Mouse (Mus musculus) layer of hippocampus, postnatal 36 days (tissue): ENCODE measurements around the gene Olfr368. TPM values are rescaled to one million over a fixed set of nuclear protein-coding genes. Genes with fewer than 3 reads are reported as not detected.

ENCODE experiments used
- DNase-seq, 2 experiments: peaks; one replicate each; pipeline ENCODE4 v3.0.0; 2022
- total RNA-seq, 2 experiments: library from RNA; stranded (reverse); gene quantifications; 2 replicates each; pipeline ENCODE4 v1.2.3; 2021

Olfr368 gene
- not detected for total RNA-seq

- no peak for DNase-seq
Measured at GRCm38 (mm10) chr2:37326215-37326614, at the start of gene Olfr368. Gene Olfr368 (plus strand): TSS chr2:37326515.

GRCm38 (mm10) chr2:37333321-37333720 lies 7.0 kb downstream of the Olfr368 start:
- no peak for DNase-seq

- peak in 1 of 2 experiments; percentile 53 for DNase-seq
Measured at GRCm38 (mm10) chr2:37338497-37339187, 12.3 kb downstream of the Olfr368 start.

GRCm38 (mm10) chr2:37351671-37352070 lies 25.4 kb downstream of the Olfr368 start:
- DNase-seq, result peak in 1 of 2 experiments; percentile 26

GRCm38 (mm10) chr2:37355571-37355970 lies 29.3 kb downstream of the Olfr368 start:
- DNase-seq, result no peak

- peak; percentile 87 to 88 for DNase-seq
Measured at GRCm38 (mm10) chr2:37358633-37359540, 32.6 kb downstream of the Olfr368 start, which contains the start of gene Pdcl. Gene Pdcl (minus strand): TSS chr2:37359332.

GRCm38 (mm10) chr2:37359908-37360307 lies 33.6 kb downstream of the Olfr368 start:
- DNase-seq, result no peak

- DNase-seq, result no peak
Measured at GRCm38 (mm10) chr2:37370651-37371050, 44.3 kb downstream of the Olfr368 start.

- no peak for DNase-seq
Measured at GRCm38 (mm10) chr2:37376018-37376417, 49.7 kb downstream of the Olfr368 start.

GRCm38 (mm10) chr2:37380189-37380588 lies 53.9 kb downstream of the Olfr368 start:
- DNase-seq, result peak; percentile 18 to 50

Other genes with a start within 250 kb of the Olfr368 start
- not detected for gene Olfr361, start 237.2 kb upstream of the Olfr368 start, total RNA-seq
- gene Olfr362, start 208.6 kb upstream of the Olfr368 start, total RNA-seq, result not detected
- gene Olfr364-ps1, start 187.2 kb upstream of the Olfr368 start, total RNA-seq, result not detected
- gene Olfr365, start 138.3 kb upstream of the Olfr368 start, total RNA-seq, result not detected
- not detected for gene Olfr366, start 114.9 kb upstream of the Olfr368 start, total RNA-seq
- gene Pdcl, start 32.8 kb downstream of the Olfr368 start, total RNA-seq, result 10 to 100 TPM; 27.9 to 29.2 TPM
- gene Rc3h2, start 96.4 kb downstream of the Olfr368 start, total RNA-seq, result 10 to 100 TPM; 84.1 to 93.5 TPM
- gene Zbtb26, start 116.6 kb downstream of the Olfr368 start, total RNA-seq, result 10 to 100 TPM in 1 of 2 experiments, 1 to 10 TPM in 1; 9.5 to 11.6 TPM
- gene Zbtb6, start 116.7 kb downstream of the Olfr368 start, total RNA-seq, result 10 to 100 TPM; 16.4 to 16.9 TPM
- 10 to 100 TPM; 85.6 to 87.7 TPM for gene Rabgap1, start 116.8 kb downstream of the Olfr368 start, total RNA-seq
- 1 to 10 TPM; 2.2 to 3.4 TPM for gene Gpr21, start 189.8 kb downstream of the Olfr368 start, total RNA-seq